Mouse (Mus musculus): Measurements from ENCODE around the gene Pacrg. TPM values are rescaled to one million over a fixed set of nuclear protein-coding genes. Genes with fewer than 3 reads are reported as not detected.

Pacrg gene
- total and polyA plus RNA-seq, 2 experiments from 2014 or later = 6.2 to 20.7 TPM

DNA sequence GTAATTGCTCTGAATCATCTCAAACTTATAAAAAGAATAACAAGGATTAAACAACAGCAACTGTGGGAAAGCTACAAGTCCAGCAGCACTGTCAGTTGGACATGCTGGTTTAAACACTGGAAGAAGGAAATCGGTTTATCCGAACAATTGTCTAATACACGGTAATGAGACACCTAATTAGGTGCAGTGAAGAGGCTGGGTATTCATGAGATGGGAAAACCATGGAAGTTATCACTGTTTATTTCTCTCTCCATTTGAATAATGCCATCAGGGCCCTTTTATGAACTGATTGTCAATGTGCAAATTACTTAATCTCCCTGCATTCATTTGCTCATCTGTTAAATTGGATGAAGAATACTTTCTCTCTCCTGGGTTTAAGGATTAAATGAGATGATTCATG is 280.1 kb downstream of the Pacrg start:
- no peaks in the 10 kb centered on the region for H3K36me3 ChIP-seq (ENCODE audit: insufficient read depth)
- ATAC-seq (no peak), DNase-seq (no peak)
- no peaks in the 10 kb centered on the region for H3K9me3 ChIP-seq (ENCODE audit: low read length)
- no peak overlapping the region for H3K27ac ChIP-seq (ENCODE audit: low read depth, low read length)
- H3K9ac ChIP-seq = no peak overlapping the region
- no peaks in the 10 kb centered on the region for H3K27me3 ChIP-seq (ENCODE audit: insufficient read depth, low read length)
- 12% methylated on average over 3 of the region's 3 CpGs for WGBS
- H3K4me2 ChIP-seq (ENCODE audit: low read depth) = no peak overlapping the region
- no peak for TF ChIP-seq CTCF (IDR thresholded peaks at IDR 0.05; ENCODE audit: low read depth)
- no peaks in the 10 kb centered on the region for H3K4me1 ChIP-seq (ENCODE audit: insufficient read depth)
- no peak overlapping the region for H3K4me3 ChIP-seq (ENCODE audit: low read depth, low read length)

DNA sequence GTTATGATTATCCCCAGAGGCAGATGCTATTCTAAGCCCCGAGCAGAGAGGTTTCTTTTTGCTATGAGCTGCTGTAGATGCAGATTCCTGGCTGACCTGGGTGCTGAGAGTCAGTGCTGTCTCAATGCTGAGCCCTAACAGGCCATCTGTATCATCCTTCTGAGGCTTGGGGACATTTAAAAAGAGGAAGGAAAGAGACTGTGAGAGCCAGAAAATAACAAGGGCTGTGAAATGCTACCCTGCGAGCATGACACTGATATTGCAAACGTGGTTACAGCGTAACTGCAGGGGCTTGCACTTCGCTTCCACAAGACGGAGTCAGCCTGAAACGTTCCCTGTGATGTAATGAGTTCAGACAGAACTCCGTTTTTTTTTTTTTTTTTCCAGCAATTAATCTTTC is 281.4 kb downstream of the Pacrg start:
- no peak for ATAC-seq
- no peak overlapping the region for H3K9ac ChIP-seq
- H3K27me3 ChIP-seq (ENCODE audit: insufficient read depth, low read length) = no peaks in the 10 kb centered on the region
- no peak overlapping the region for H3K4me2 ChIP-seq (ENCODE audit: low read depth)
- H3K9me3 ChIP-seq (ENCODE audit: low read length) = no peaks in the 10 kb centered on the region
- 77% methylated on average over 8 of the region's 8 CpGs for WGBS
- no peaks in the 10 kb centered on the region for H3K4me1 ChIP-seq (ENCODE audit: insufficient read depth)
- H3K36me3 ChIP-seq (ENCODE audit: insufficient read depth) = no peaks in the 10 kb centered on the region
- DNase-seq = no peak
- no peak overlapping the region for H3K27ac ChIP-seq (ENCODE audit: low read depth, low read length)
- no peak overlapping the region for H3K4me3 ChIP-seq (ENCODE audit: low read depth, low read length)
- no peak for TF ChIP-seq CTCF (IDR thresholded peaks at IDR 0.05; ENCODE audit: low read depth)

DNA sequence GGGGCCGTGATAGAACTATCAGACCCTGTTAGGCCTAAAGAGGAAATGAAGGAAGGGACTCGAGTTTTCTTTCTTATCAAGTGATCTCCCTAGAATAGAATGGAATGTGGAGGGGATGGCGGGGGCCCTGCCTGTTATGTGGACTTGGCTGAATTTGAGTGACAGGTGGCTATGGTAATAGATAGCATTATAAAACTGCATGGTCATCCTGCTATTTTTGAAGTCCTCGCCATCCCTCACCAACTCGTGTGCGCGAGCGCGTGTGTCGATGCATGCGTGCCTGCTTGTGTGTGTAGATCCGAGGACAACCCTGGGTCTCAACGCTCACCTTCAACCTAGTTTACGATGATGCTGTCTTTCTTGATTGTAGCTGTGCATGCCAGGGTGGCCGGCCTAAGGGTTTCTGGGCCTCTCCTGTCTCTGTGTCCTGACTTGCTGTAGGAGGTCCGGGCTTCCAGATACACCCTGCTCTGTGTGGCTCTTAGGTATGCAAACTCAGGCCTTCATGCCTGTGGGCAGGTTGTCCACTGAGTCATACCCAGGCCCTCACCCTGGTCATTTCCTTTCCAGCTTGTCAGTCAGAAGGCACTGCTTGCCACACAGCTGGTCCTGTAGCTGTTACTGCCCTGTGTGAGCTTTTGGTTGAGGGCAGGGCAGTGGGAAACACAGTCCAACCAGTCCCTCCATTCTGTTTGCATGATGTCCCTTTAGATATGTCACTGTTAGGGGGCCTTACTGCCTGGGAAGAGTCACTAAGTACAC is 287.6 kb downstream of the Pacrg start:
- Histone ChIP-seq H3K27me3 (ENCODE audit: insufficient read depth, low read length) (no peaks in the 10 kb centered on the region), H3K4me3 (ENCODE audit: low read depth, low read length) (no peak overlapping the region), H3K9me3 (ENCODE audit: low read length) (no peaks in the 10 kb centered on the region), H3K27ac (ENCODE audit: low read depth, low read length) (no peak overlapping the region), H3K36me3 (ENCODE audit: insufficient read depth) (no peaks in the 10 kb centered on the region), H3K4me2 (ENCODE audit: low read depth) (no peak overlapping the region), H3K9ac (no peak overlapping the region), H3K4me1 (ENCODE audit: insufficient read depth) (no peaks in the 10 kb centered on the region)
- WGBS = 94% methylated on average over 16 of the region's 16 CpGs
- ATAC-seq (no peak), DNase-seq (no peak)
- no peak for TF ChIP-seq CTCF (IDR thresholded peaks at IDR 0.05; ENCODE audit: low read depth)

DNA sequence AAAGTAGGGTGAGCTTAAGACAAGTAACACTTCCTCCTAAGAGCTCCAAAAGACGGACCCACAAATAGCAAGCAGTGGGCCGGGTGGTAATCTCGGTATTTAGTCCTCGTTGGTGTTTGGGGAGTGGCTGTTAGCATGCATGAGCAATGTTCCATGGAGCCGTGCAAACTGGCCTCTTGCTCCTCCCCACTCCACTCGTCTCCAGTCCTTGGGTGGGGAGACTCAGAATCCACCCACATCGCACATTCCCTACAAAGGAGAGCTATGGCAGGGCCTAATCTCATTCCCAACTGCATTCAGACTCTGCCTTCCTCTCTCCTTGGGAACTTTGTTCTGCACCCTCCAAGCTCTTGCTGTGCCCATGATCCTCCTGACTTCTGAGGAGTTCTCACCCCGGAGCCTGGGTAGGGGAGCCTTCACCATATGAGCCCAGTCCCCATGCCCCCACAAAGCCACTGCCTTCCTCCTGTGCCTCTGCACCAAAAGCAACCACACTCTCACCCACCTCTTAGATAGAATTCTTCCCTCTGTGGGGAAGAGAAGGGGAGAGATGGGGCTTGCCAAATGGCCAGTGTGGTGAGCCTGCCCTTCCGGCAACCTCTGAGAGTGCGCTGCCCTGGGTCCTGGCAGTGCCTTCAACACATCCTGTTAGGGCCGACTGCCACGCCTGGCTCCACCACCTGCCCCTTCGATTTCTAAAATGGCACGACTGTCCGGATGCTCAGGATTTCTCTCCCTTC is 289.2 kb downstream of the Pacrg start:
- Histone ChIP-seq H3K4me1 (ENCODE audit: insufficient read depth) (no peaks in the 10 kb centered on the region), H3K36me3 (ENCODE audit: insufficient read depth) (no peaks in the 10 kb centered on the region), H3K9ac (no peak overlapping the region), H3K9me3 (ENCODE audit: low read length) (no peaks in the 10 kb centered on the region), H3K27me3 (ENCODE audit: insufficient read depth, low read length) (no peaks in the 10 kb centered on the region), H3K27ac (ENCODE audit: low read depth, low read length) (no peak overlapping the region), H3K4me3 (ENCODE audit: low read depth, low read length) (no peak overlapping the region), H3K4me2 (ENCODE audit: low read depth) (no peak overlapping the region)
- DNase-seq (no peak), ATAC-seq (no peak)
- TF ChIP-seq CTCF (IDR thresholded peaks at IDR 0.05; ENCODE audit: low read depth) = no peak
- WGBS = 76% methylated on average over 15 of the region's 15 CpGs

DNA sequence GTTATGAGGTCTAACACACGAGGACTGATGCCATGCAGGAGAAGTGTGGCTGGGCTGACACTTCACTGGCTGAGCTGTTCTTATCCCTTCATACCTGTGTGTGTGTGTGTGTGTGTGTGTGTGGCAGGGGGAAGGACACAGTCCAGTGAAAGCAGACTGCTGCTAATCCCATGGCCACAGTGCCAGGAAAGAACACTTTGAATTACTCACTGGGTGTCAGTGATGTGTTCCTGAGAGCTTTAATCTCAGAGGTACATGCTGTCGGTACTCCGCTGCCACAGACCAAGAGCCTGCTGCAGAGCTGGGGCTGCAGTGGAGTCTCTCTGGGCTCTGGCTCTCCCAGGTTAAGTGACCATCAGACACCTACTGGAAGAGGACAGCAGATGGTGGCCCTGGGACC is 290.3 kb downstream of the Pacrg start:
- no peak for ATAC-seq
- Histone ChIP-seq H3K36me3 (ENCODE audit: insufficient read depth) (no peaks in the 10 kb centered on the region), H3K9me3 (ENCODE audit: low read length) (no peaks in the 10 kb centered on the region), H3K27me3 (ENCODE audit: insufficient read depth, low read length) (no peaks in the 10 kb centered on the region), H3K9ac (no peak overlapping the region), H3K4me3 (ENCODE audit: low read depth, low read length) (no peak overlapping the region), H3K4me2 (ENCODE audit: low read depth) (no peak overlapping the region), H3K27ac (ENCODE audit: low read depth, low read length) (no peak overlapping the region), H3K4me1 (ENCODE audit: insufficient read depth) (no peaks in the 10 kb centered on the region)
- 82% methylated on average over 3 of the region's 3 CpGs for WGBS
- TF ChIP-seq CTCF (IDR thresholded peaks at IDR 0.05; ENCODE audit: low read depth) = no peak
- no peak for DNase-seq

DNA sequence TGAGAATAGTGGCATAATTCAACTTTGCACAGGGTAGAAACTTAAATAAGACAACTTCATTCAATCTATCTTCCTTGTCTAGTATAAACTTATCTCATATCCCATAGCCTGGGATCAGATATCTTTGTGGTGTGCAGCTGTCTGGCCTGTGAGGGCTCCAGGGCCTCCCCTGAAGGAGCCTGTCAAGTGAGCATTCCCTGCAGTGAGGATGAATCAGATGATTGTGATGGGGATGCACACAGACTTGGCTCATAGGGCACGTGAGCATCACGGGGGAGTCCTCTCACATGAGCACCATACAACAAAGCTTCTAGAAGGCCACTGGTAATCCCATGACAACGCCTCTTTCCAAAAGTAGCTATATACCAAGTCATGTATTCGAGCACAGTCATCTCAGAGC is 291.1 kb downstream of the Pacrg start:
- no peaks in the 10 kb centered on the region for H3K36me3 ChIP-seq (ENCODE audit: insufficient read depth)
- no peak for ATAC-seq
- H3K4me1 ChIP-seq (ENCODE audit: insufficient read depth) = no peaks in the 10 kb centered on the region
- H3K9ac ChIP-seq = no peak overlapping the region
- no peaks in the 10 kb centered on the region for H3K27me3 ChIP-seq (ENCODE audit: insufficient read depth, low read length)
- no peaks in the 10 kb centered on the region for H3K9me3 ChIP-seq (ENCODE audit: low read length)
- no peak for DNase-seq
- WGBS = 91% methylated on average over 4 of the region's 4 CpGs
- no peak overlapping the region for H3K27ac ChIP-seq (ENCODE audit: low read depth, low read length)
- no peak overlapping the region for H3K4me3 ChIP-seq (ENCODE audit: low read depth, low read length)
- no peak overlapping the region for H3K4me2 ChIP-seq (ENCODE audit: low read depth)
- TF ChIP-seq CTCF (IDR thresholded peaks at IDR 0.05; ENCODE audit: low read depth) = no peak

DNA sequence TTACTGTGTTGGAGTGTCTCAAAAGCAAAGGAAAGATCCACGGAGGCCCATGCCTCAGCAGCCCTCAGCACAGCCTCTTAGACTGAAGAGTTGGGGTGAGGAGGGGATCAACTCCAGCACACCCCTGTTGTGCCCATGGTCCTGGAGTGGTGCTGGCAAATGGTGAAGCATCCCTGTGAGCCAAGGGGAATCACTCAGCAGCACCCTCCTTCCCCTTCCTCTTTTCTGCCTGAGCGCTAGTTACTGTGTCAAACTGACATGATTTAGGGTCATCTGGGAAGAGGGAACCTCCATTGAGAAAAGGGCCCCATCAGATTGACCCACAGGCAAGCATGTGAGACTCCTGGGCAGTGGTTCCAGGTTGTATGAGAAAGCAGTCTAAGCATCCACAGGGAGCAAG is 299.3 kb downstream of the Pacrg start:
- no peak overlapping the region for H3K4me2 ChIP-seq (ENCODE audit: low read depth)
- H3K4me1 ChIP-seq (ENCODE audit: insufficient read depth) = no peaks in the 10 kb centered on the region
- no peak overlapping the region for H3K9ac ChIP-seq
- no peak for DNase-seq
- H3K36me3 ChIP-seq (ENCODE audit: insufficient read depth) = no peaks in the 10 kb centered on the region
- no peak overlapping the region for H3K4me3 ChIP-seq (ENCODE audit: low read depth, low read length)
- WGBS = 88% methylated on average over 2 of the region's 2 CpGs
- H3K27ac ChIP-seq (ENCODE audit: low read depth, low read length) = no peak overlapping the region
- H3K9me3 ChIP-seq (ENCODE audit: low read length) = no peaks in the 10 kb centered on the region
- ATAC-seq = no peak
- TF ChIP-seq CTCF (IDR thresholded peaks at IDR 0.05; ENCODE audit: low read depth) = no peak
- H3K27me3 ChIP-seq (ENCODE audit: insufficient read depth, low read length) = no peaks in the 10 kb centered on the region

All from forebrain, postnatal 0 days (tissue).